Mouse (Mus musculus) embryonic facial prominence, embryonic 14.5 days (tissue): ENCODE results near the gene Myo10. TPM values are rescaled to one million over a fixed set of nuclear protein-coding genes. Genes with fewer than 3 reads are reported as not detected.

Experiments
- polyA plus RNA-seq: library from polyadenylated mRNA; unstranded; fragments of >200 nt; fragmentation: Nextera tagmentation; extraction: Ambion mirVana; gene quantifications from 2 replicates; pipeline ENCODE4 v1.2.1, GENCODE M21; 2014

The Myo10 gene
- polyA plus RNA-seq, 1 experiment from 2014 or later: 41.8 TPM

Other genes with a start within 250 kb of the Myo10 start
- 52.6 and 57.0 TPM in 2 replicates for gene Basp1, start 208.8 kb upstream of the Myo10 start, polyA plus RNA-seq
- gene Retreg1, start 220.7 kb downstream of the Myo10 start, polyA plus RNA-seq: 9.8 and 16.5 TPM in 2 replicates